Mouse (Mus musculus): Measurements from ENCODE around the gene Rgs3. TPM values are rescaled to one million over a fixed set of nuclear protein-coding genes. Genes with fewer than 3 reads are reported as not detected.

The Rgs3 gene
- polyA plus RNA-seq, 1 experiment from 2014 or later: 54.3 TPM

DNA sequence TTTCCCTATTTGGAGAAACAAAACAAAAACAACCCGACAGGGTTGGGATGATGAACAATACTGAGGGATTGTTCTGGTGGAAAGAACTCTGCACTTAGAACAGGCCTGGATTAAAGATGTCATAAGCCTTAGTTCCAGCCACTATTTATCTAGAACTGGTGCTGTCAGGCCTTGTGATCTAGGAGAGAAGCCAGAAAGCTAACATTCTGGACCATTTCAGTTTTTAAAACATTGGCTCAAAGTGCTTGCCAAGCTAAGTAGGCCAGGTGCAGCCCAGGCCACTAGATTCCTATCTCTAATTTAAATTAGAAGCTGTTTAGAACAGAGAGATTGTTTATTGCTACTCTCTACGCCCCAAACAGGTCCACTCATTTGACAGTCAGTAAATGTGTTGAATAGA lies 33.4 kb upstream of the Rgs3 start:
- ATAC-seq (replicated peaks; ENCODE audit: insufficient number of reproducible peaks, low FRiP score, low TSS enrichment): no peak
- WGBS (ENCODE audit: insufficient replicate concordance): 58% methylated on average over 2 of the region's 2 CpGs

DNA sequence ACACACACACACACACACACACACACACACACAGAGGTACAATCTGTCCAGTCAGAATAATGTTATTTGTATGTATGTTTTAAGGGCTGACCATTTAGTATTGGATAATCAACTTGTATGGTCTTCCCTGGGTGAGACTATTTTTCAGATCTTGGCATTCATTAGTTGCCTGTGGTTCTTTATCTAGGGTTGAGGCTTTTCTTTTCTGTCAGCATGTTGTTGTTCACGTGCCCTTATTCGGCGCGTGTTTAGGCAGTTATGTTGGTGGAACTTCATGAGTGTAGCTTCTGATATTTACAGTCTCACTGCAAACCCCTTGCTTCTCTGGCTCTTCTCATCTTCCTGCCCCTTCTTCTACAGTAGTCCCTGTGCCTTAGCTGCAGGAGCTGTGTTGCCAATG lies 32.0 kb upstream of the Rgs3 start:
- Histone ChIP-seq H3K9me3 (replicated peaks; ENCODE audit: control insufficient read depth, low read length) (no peaks in the 10 kb centered on the region), H3K4me1 (ENCODE audit: control insufficient read depth, insufficient read depth, low read length) (peaks cover 11% of the 10 kb centered on the region), H3K36me3 (ENCODE audit: control insufficient read depth, insufficient read depth, low read length) (no peaks in the 10 kb centered on the region), H3K4me2 (no peak overlapping the region), H3K9ac (ENCODE audit: low read depth, low read length) (no peak overlapping the region), H3K27me3 (ENCODE audit: control insufficient read depth, insufficient read depth, low read length) (no peaks in the 10 kb centered on the region), H3K27ac (ENCODE audit: low read depth, low read length) (no peak overlapping the region), H3K4me3 (ENCODE audit: low read depth, low read length) (no peak overlapping the region)
- WGBS (ENCODE audit: insufficient replicate concordance): 83% methylated on average over 4 of the region's 4 CpGs
- ATAC-seq (replicated peaks; ENCODE audit: insufficient number of reproducible peaks, low FRiP score, low TSS enrichment): no peak

More for the DNA sequence above, 33.4 kb upstream of the Rgs3 start:
- Histone ChIP-seq H3K27ac (ENCODE audit: low read depth, low read length) (no peak overlapping the region), H3K9me3 (replicated peaks; ENCODE audit: control insufficient read depth, low read length) (no peaks in the 10 kb centered on the region), H3K4me2 (no peak overlapping the region), H3K9ac (ENCODE audit: low read depth, low read length) (no peak overlapping the region), H3K36me3 (ENCODE audit: control insufficient read depth, insufficient read depth, low read length) (no peaks in the 10 kb centered on the region), H3K4me3 (ENCODE audit: low read depth, low read length) (no peak overlapping the region), H3K27me3 (ENCODE audit: control insufficient read depth, insufficient read depth, low read length) (no peaks in the 10 kb centered on the region), H3K4me1 (ENCODE audit: control insufficient read depth, insufficient read depth, low read length) (peaks cover 11% of the 10 kb centered on the region)

GRCm38 (mm10) chr4:62533729-62534128 lies 25.9 kb upstream of the Rgs3 start:
- H3K4me3 ChIP-seq (ENCODE audit: low read depth, low read length): no peak overlapping the region
- no peaks in the 10 kb centered on the region for H3K27me3 ChIP-seq (ENCODE audit: control insufficient read depth, insufficient read depth, low read length)
- H3K9me3 ChIP-seq (replicated peaks; ENCODE audit: control insufficient read depth, low read length): no peaks in the 10 kb centered on the region
- no peak for ATAC-seq (replicated peaks; ENCODE audit: insufficient number of reproducible peaks, low FRiP score, low TSS enrichment)
- H3K4me2 ChIP-seq: no peak overlapping the region
- no peak overlapping the region for H3K9ac ChIP-seq (ENCODE audit: low read depth, low read length)
- 58% methylated on average over 6 of the region's 6 CpGs for WGBS (ENCODE audit: insufficient replicate concordance)
- no peak overlapping the region for H3K27ac ChIP-seq (ENCODE audit: low read depth, low read length)
- H3K36me3 ChIP-seq (ENCODE audit: control insufficient read depth, insufficient read depth, low read length): no peaks in the 10 kb centered on the region
- H3K4me1 ChIP-seq (ENCODE audit: control insufficient read depth, insufficient read depth, low read length): peaks cover 3% of the 10 kb centered on the region; the same call in 1 of the 2 replicates

DNA sequence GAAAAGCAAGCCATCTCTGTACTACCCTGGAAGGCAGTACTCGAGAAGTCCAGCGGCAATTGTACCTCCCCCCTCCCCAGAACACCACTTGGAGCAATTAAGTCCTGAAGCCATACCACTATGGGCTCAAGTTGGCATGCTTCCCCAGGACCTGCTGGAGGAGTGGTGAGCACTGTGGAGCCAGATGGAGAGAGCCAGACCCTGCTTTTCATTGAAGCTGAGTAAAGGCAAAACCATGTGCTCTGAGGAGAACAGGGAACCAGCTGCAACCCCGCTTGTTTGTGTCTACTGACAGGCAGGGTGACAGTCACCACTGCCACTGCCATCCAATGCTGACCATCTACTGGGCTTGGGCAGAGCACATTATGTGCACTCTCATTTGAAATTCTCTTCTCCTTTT lies 17.8 kb upstream of the Rgs3 start:
- no peak overlapping the region for H3K4me3 ChIP-seq (ENCODE audit: low read depth, low read length)
- no peaks in the 10 kb centered on the region for H3K9me3 ChIP-seq (replicated peaks; ENCODE audit: control insufficient read depth, low read length)
- no peaks in the 10 kb centered on the region for H3K27me3 ChIP-seq (ENCODE audit: control insufficient read depth, insufficient read depth, low read length)
- no peaks in the 10 kb centered on the region for H3K4me1 ChIP-seq (ENCODE audit: control insufficient read depth, insufficient read depth, low read length)
- no peak for ATAC-seq (replicated peaks; ENCODE audit: insufficient number of reproducible peaks, low FRiP score, low TSS enrichment)
- H3K27ac ChIP-seq (ENCODE audit: low read depth, low read length): no peak overlapping the region
- H3K36me3 ChIP-seq (ENCODE audit: control insufficient read depth, insufficient read depth, low read length): no peaks in the 10 kb centered on the region
- H3K4me2 ChIP-seq: no peak overlapping the region
- 72% methylated on average over 3 of the region's 3 CpGs for WGBS (ENCODE audit: insufficient replicate concordance)
- H3K9ac ChIP-seq (ENCODE audit: low read depth, low read length): no peak overlapping the region

GRCm38 (mm10) chr4:62543782-62544181 lies 15.9 kb upstream of the Rgs3 start:
- H3K27me3 ChIP-seq (ENCODE audit: control insufficient read depth, insufficient read depth, low read length): no peaks in the 10 kb centered on the region
- ATAC-seq (replicated peaks; ENCODE audit: insufficient number of reproducible peaks, low FRiP score, low TSS enrichment): no peak
- H3K36me3 ChIP-seq (ENCODE audit: control insufficient read depth, insufficient read depth, low read length): no peaks in the 10 kb centered on the region
- H3K9ac ChIP-seq (ENCODE audit: low read depth, low read length): no peak overlapping the region
- no peaks in the 10 kb centered on the region for H3K9me3 ChIP-seq (replicated peaks; ENCODE audit: control insufficient read depth, low read length)
- WGBS (ENCODE audit: insufficient replicate concordance): 78% methylated on average over 6 of the region's 6 CpGs
- H3K4me3 ChIP-seq (ENCODE audit: low read depth, low read length): no peak overlapping the region
- no peak overlapping the region for H3K27ac ChIP-seq (ENCODE audit: low read depth, low read length)
- no peak overlapping the region for H3K4me2 ChIP-seq
- no peaks in the 10 kb centered on the region for H3K4me1 ChIP-seq (ENCODE audit: control insufficient read depth, insufficient read depth, low read length)

GRCm38 (mm10) chr4:62544801-62545200 lies 14.8 kb upstream of the Rgs3 start:
- no peaks in the 10 kb centered on the region for H3K9me3 ChIP-seq (replicated peaks; ENCODE audit: control insufficient read depth, low read length)
- no peak for ATAC-seq (replicated peaks; ENCODE audit: insufficient number of reproducible peaks, low FRiP score, low TSS enrichment)
- no peak overlapping the region for H3K27ac ChIP-seq (ENCODE audit: low read depth, low read length)
- no peak overlapping the region for H3K9ac ChIP-seq (ENCODE audit: low read depth, low read length)
- no peaks in the 10 kb centered on the region for H3K4me1 ChIP-seq (ENCODE audit: control insufficient read depth, insufficient read depth, low read length)
- H3K36me3 ChIP-seq (ENCODE audit: control insufficient read depth, insufficient read depth, low read length): no peaks in the 10 kb centered on the region
- no peak overlapping the region for H3K4me3 ChIP-seq (ENCODE audit: low read depth, low read length)
- no peaks in the 10 kb centered on the region for H3K27me3 ChIP-seq (ENCODE audit: control insufficient read depth, insufficient read depth, low read length)
- H3K4me2 ChIP-seq: no peak overlapping the region

- no peaks in the 10 kb centered on the region for H3K9me3 ChIP-seq (replicated peaks; ENCODE audit: control insufficient read depth, low read length)
- no peak overlapping the region for H3K27ac ChIP-seq (ENCODE audit: low read depth, low read length)
- H3K4me2 ChIP-seq: no peak overlapping the region
- H3K9ac ChIP-seq (ENCODE audit: low read depth, low read length): no peak overlapping the region
- no peaks in the 10 kb centered on the region for H3K36me3 ChIP-seq (ENCODE audit: control insufficient read depth, insufficient read depth, low read length)
- no peaks in the 10 kb centered on the region for H3K27me3 ChIP-seq (ENCODE audit: control insufficient read depth, insufficient read depth, low read length)
- H3K4me1 ChIP-seq (ENCODE audit: control insufficient read depth, insufficient read depth, low read length): peaks cover 3% of the 10 kb centered on the region; the same call in 1 of the 2 replicates
- ATAC-seq (replicated peaks; ENCODE audit: insufficient number of reproducible peaks, low FRiP score, low TSS enrichment): no peak
- 81% methylated on average over 7 of the region's 7 CpGs for WGBS (ENCODE audit: insufficient replicate concordance)
- H3K4me3 ChIP-seq (ENCODE audit: low read depth, low read length): no peak overlapping the region
Observed at GRCm38 (mm10) chr4:62551966-62552365, 7.7 kb upstream of the Rgs3 start.

DNA sequence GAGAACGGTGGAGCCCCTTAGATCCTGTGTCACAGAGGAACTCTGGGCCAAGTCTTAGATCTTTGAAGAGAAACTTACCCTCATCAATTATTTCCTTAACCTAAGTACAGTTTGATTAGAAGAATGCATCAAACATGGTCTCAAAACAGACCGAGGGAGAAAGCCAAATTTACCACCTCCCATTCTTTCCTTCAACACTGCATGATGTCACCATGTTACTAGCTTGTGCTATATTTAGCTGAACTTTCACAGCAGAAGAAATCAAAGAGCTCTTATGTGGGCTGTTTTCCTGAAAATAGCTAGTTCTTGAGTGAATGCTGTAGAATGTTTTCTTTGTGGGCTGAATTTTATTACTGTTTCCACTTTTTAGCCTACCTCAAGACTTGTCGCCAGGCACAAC lies 2.2 kb upstream of the Rgs3 start:
- no peak for ATAC-seq (replicated peaks; ENCODE audit: insufficient number of reproducible peaks, low FRiP score, low TSS enrichment)
- Histone ChIP-seq H3K4me1 (ENCODE audit: control insufficient read depth, insufficient read depth, low read length) (peaks cover 9% of the 10 kb centered on the region; the same call in 1 of the 2 replicates), H3K4me3 (ENCODE audit: low read depth, low read length) (no peak overlapping the region), H3K9me3 (replicated peaks; ENCODE audit: control insufficient read depth, low read length) (no peaks in the 10 kb centered on the region), H3K4me2 (no peak overlapping the region), H3K27me3 (ENCODE audit: control insufficient read depth, insufficient read depth, low read length) (peaks cover 11% of the 10 kb centered on the region), H3K36me3 (ENCODE audit: control insufficient read depth, insufficient read depth, low read length) (no peaks in the 10 kb centered on the region), H3K9ac (ENCODE audit: low read depth, low read length) (no peak overlapping the region), H3K27ac (ENCODE audit: low read depth, low read length) (no peak overlapping the region)
- 52% methylated on average over 3 of the region's 3 CpGs for WGBS (ENCODE audit: insufficient replicate concordance)

DNA sequence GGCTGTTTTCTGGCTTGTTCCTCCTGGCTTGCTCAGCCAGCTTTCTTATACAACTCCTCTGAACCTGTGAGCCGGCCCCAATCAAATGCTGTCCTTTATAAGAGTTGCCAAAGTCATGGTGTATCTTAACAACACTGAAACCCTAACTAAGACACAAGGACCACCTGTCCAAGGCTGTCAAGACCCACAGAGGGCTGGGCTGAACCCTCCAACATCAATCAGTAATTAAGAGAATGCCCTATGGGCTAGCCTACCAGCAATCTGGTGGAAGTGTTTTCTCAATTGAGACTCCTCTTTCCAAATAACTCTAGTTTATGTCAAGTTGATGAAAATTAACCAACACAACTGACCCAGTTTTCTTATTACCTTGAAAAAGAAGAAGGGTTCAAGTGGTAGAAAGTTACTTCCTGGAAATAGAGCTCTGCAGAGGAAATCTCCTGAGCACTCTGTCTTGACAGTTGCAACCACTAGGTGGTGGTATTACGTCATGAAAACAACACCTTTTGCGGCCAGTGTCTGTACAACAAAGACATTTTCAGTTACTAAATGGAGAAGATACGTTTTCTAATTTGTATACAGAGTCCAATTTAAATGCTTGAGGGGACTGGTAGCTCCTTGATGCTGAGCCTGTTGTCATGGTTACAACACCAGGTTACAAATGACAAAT lies 1.4 kb downstream of the Rgs3 start:
- H3K9ac ChIP-seq (ENCODE audit: low read depth, low read length): no peak overlapping the region
- 0 out of 2 replicates have a peak, but pooled peaks cover 6% of the 10 kb centered on the region for H3K4me1 ChIP-seq (ENCODE audit: control insufficient read depth, insufficient read depth, low read length)
- no peak overlapping the region for H3K27ac ChIP-seq (ENCODE audit: low read depth, low read length)
- H3K36me3 ChIP-seq (ENCODE audit: control insufficient read depth, insufficient read depth, low read length): no peaks in the 10 kb centered on the region
- 27% methylated on average over 4 of the region's 4 CpGs for WGBS (ENCODE audit: insufficient replicate concordance)
- H3K4me3 ChIP-seq (ENCODE audit: low read depth, low read length): no peak overlapping the region
- H3K4me2 ChIP-seq: no peak overlapping the region
- H3K9me3 ChIP-seq (replicated peaks; ENCODE audit: control insufficient read depth, low read length): no peaks in the 10 kb centered on the region
- no peak for ATAC-seq (replicated peaks; ENCODE audit: insufficient number of reproducible peaks, low FRiP score, low TSS enrichment)
- peaks cover 48% of the 10 kb centered on the region for H3K27me3 ChIP-seq (ENCODE audit: control insufficient read depth, insufficient read depth, low read length)
